Mouse (Mus musculus): Measurements from ENCODE around the gene Kcnj15. TPM values are rescaled to one million over a fixed set of nuclear protein-coding genes. Genes with fewer than 3 reads are reported as not detected.

The Kcnj15 gene
- polyA plus RNA-seq, 2 experiments: 3.3 to 4.0 TPM

- no peaks in the 10 kb centered on the region for H3K36me3 ChIP-seq (ENCODE audit: control insufficient read depth, insufficient read depth, low read length)
- 85% methylated on average over 9 of the region's 9 CpGs for WGBS
- ATAC-seq (ENCODE audit: low FRiP score, low read depth): no peak
Observed at GRCm38 (mm10) chr16:95348555-95348954, 91.2 kb downstream of the Kcnj15 start.

DNA sequence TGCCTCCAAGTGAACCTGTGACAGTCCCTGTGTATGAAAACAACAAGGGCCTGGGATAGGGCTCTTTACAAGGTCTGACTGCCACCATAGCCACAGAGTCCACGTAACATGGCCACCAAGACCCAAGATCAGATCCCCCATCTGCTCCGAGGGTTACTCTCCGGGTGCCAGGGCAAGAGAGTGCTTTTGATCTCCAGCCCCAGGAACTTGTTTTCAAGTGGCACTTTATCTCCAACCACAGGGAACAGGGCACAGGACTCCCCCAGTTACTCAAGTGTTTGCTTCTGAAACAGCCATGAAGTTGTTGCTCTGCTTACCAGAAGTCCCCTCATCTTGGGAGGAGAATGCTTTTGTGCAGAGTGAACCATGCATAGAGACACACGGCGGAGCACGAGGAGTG is 92.0 kb downstream of the Kcnj15 start:
- Histone ChIP-seq H3K4me2 (replicated peaks; ENCODE audit: low read depth, low read length, severe bottlenecking) (no peak overlapping the region), H3K4me3 (replicated peaks; ENCODE audit: low read length) (no peak overlapping the region), H3K27me3 (ENCODE audit: control insufficient read depth, insufficient read depth, low read length) (no peaks in the 10 kb centered on the region), H3K9me3 (ENCODE audit: control insufficient read depth, low read length) (no peaks in the 10 kb centered on the region), H3K4me1 (ENCODE audit: control insufficient read depth, insufficient read depth, low read length) (no peaks in the 10 kb centered on the region), H3K27ac (replicated peaks; ENCODE audit: low read depth, low read length) (no peak overlapping the region), H3K9ac (ENCODE audit: low read depth, low read length, severe bottlenecking) (no peak overlapping the region), H3K36me3 (ENCODE audit: control insufficient read depth, insufficient read depth, low read length) (no peaks in the 10 kb centered on the region)
- 87% methylated on average over 6 of the region's 6 CpGs for WGBS
- DNase-seq (ENCODE audit: low spot score): no peak
- TF ChIP-seq POLR2A (IDR thresholded peaks at IDR 0.05; ENCODE audit: borderline replicate concordance, extremely low read depth, insufficient read depth, insufficient read length): no peak
- ATAC-seq (ENCODE audit: low FRiP score, low read depth): no peak

More at GRCm38 (mm10) chr16:95348555-95348954, 91.2 kb downstream of the Kcnj15 start:
- Histone ChIP-seq H3K27ac (replicated peaks; ENCODE audit: low read depth, low read length) (no peak overlapping the region), H3K4me1 (ENCODE audit: control insufficient read depth, insufficient read depth, low read length) (no peaks in the 10 kb centered on the region), H3K9ac (ENCODE audit: low read depth, low read length, severe bottlenecking) (no peak overlapping the region), H3K4me2 (replicated peaks; ENCODE audit: low read depth, low read length, severe bottlenecking) (no peak overlapping the region), H3K9me3 (ENCODE audit: control insufficient read depth, low read length) (no peaks in the 10 kb centered on the region), H3K27me3 (ENCODE audit: control insufficient read depth, insufficient read depth, low read length) (no peaks in the 10 kb centered on the region), H3K4me3 (replicated peaks; ENCODE audit: low read length) (no peak overlapping the region)
- no peak for DNase-seq (ENCODE audit: low spot score)
- no peak for TF ChIP-seq POLR2A (IDR thresholded peaks at IDR 0.05; ENCODE audit: borderline replicate concordance, extremely low read depth, insufficient read depth, insufficient read length)

DNA sequence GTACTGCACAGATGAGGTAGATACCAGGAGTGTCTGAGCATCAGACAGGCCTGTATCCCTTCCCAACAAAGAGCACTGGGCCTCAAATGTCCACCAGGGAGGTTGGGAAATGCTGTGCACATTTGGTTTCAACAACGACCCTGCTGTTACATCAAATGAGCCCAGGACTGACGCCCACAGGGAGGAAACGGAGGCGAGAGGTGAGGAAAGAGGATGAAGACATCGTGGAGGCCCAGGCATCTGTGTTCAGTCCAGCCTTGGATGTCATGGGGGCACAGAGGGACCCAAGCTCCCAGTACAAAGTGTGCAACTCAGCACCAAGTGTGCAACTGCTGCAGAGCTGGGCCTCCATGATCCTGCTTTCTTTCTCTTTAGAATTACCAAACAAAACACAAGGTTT is 92.4 kb downstream of the Kcnj15 start:
- H3K27me3 ChIP-seq (ENCODE audit: control insufficient read depth, insufficient read depth, low read length): no peaks in the 10 kb centered on the region
- no peak for TF ChIP-seq POLR2A (IDR thresholded peaks at IDR 0.05; ENCODE audit: borderline replicate concordance, extremely low read depth, insufficient read depth, insufficient read length)
- ATAC-seq (ENCODE audit: low FRiP score, low read depth) (no peak), DNase-seq (ENCODE audit: low spot score) (no peak)
- no peak overlapping the region for H3K4me3 ChIP-seq (replicated peaks; ENCODE audit: low read length)
- WGBS: 68% methylated on average over 5 of the region's 5 CpGs
- H3K9ac ChIP-seq (ENCODE audit: low read depth, low read length, severe bottlenecking): no peak overlapping the region
- no peaks in the 10 kb centered on the region for H3K4me1 ChIP-seq (ENCODE audit: control insufficient read depth, insufficient read depth, low read length)
- H3K9me3 ChIP-seq (ENCODE audit: control insufficient read depth, low read length): no peaks in the 10 kb centered on the region
- H3K4me2 ChIP-seq (replicated peaks; ENCODE audit: low read depth, low read length, severe bottlenecking): no peak overlapping the region
- H3K36me3 ChIP-seq (ENCODE audit: control insufficient read depth, insufficient read depth, low read length): no peaks in the 10 kb centered on the region
- H3K27ac ChIP-seq (replicated peaks; ENCODE audit: low read depth, low read length): no peak overlapping the region

Data from limb, embryonic 14.5 days (tissue).